Mouse (Mus musculus) C2C12 (cell line): ENCODE measurements around the gene Spag6. TPM values are rescaled to one million over a fixed set of nuclear protein-coding genes. Genes with fewer than 3 reads are reported as not detected.

Experiments
- H3K27me3 ChIP-seq: one replicate; pipeline ENCODE4 v1.6.1; 2011; ENCODE audit not compliant: control insufficient read depth, insufficient read depth, insufficient read length
- H3K36me3 ChIP-seq: one replicate; pipeline ENCODE4 v1.6.1; 2011; ENCODE audit not compliant: control insufficient read depth, insufficient read depth
- H3K4me3 ChIP-seq: one replicate; pipeline ENCODE4 v1.5.1; 2011; ENCODE audit warnings: mild to moderate bottlenecking, control low read depth; ENCODE audit not compliant: poor library complexity, insufficient read depth, severe bottlenecking
- H3K79me2 ChIP-seq: one replicate; pipeline ENCODE4 v1.6.1; 2011; ENCODE audit not compliant: control insufficient read depth, insufficient read depth
- H3K79me3 ChIP-seq: one replicate; pipeline ENCODE4 v1.6.1; 2011; ENCODE audit warnings: low read depth, control low read depth
- H3ac ChIP-seq: one replicate; pipeline ENCODE3; 2011; ENCODE audit warnings: low read depth; ENCODE audit not compliant: control insufficient read depth, insufficient read length
- CEBPB ChIP-seq: IDR thresholded peaks from one replicate; pipeline ENCODE4 v1.6.1; 2011; ENCODE audit warnings: low read depth, mild to moderate bottlenecking, control low read depth, moderate library complexity
- CTCF ChIP-seq: IDR thresholded peaks from one replicate; pipeline ENCODE4 v1.5.1; 2011; ENCODE audit not compliant: control insufficient read depth, insufficient read depth, insufficient read length
- FOSL1 ChIP-seq: IDR thresholded peaks from one replicate; pipeline ENCODE4 v1.8.0; 2011; ENCODE audit warnings: mild to moderate bottlenecking, low read length; ENCODE audit not compliant: poor library complexity, insufficient read depth, severe bottlenecking
- MAX ChIP-seq: IDR thresholded peaks from one replicate; pipeline ENCODE4 v1.6.1; 2011; ENCODE audit warnings: mild to moderate bottlenecking, control low read depth
- MYOD1 ChIP-seq: IDR thresholded peaks from one replicate; pipeline ENCODE4 v1.6.1; 2011; ENCODE audit warnings: low read depth; ENCODE audit not compliant: control insufficient read depth, insufficient read length
- MYOG ChIP-seq: IDR thresholded peaks from one replicate; pipeline ENCODE4 v1.6.1; 2011; ENCODE audit not compliant: control insufficient read depth, insufficient read length; ENCODE audit errors: extremely low read depth
- USF1 ChIP-seq: IDR thresholded peaks from one replicate; pipeline ENCODE4 v1.6.1; 2011; ENCODE audit warnings: low read depth, mild to moderate bottlenecking, control low read depth, moderate library complexity
- polyA plus RNA-seq: library from polyadenylated mRNA; unstranded; fragments of >200 nt; fragmentation: generic; extraction: Trizol; gene quantifications from one replicate; pipeline ENCODE4 v1.2.1, GENCODE M21; 2012; ENCODE audit warnings: missing spikeins

Gene Spag6
- polyA plus RNA-seq, 1 experiment = 0.14 TPM

- TF ChIP-seq MYOG = no peak
- no peak for TF ChIP-seq MYOD1
- TF ChIP-seq CTCF = no peak
- TF ChIP-seq FOSL1 = no peak
- no peak for TF ChIP-seq MAX
- no peak for TF ChIP-seq CEBPB
- no peak for TF ChIP-seq USF1
- peaks cover 12% of the 10 kb centered on the region for H3K36me3 ChIP-seq
- H3ac ChIP-seq = peak within 1 kb of the TSS; percentile 77
- peaks cover 65% of the 10 kb centered on the region for H3K79me2 ChIP-seq
- peak within 1 kb of the TSS; percentile 74 for H3K4me3 ChIP-seq
- no peaks in the 10 kb centered on the region for H3K27me3 ChIP-seq
- H3K79me3 ChIP-seq = peaks cover 48% of the 10 kb centered on the region
These were observed 16.8 kb upstream of the Spag6 start, which contains the start of gene Bmi1 for GRCm38 (mm10) chr2:18676936-18677491. Bmi1 (plus strand) TSS chr2:18677018.

DNA sequence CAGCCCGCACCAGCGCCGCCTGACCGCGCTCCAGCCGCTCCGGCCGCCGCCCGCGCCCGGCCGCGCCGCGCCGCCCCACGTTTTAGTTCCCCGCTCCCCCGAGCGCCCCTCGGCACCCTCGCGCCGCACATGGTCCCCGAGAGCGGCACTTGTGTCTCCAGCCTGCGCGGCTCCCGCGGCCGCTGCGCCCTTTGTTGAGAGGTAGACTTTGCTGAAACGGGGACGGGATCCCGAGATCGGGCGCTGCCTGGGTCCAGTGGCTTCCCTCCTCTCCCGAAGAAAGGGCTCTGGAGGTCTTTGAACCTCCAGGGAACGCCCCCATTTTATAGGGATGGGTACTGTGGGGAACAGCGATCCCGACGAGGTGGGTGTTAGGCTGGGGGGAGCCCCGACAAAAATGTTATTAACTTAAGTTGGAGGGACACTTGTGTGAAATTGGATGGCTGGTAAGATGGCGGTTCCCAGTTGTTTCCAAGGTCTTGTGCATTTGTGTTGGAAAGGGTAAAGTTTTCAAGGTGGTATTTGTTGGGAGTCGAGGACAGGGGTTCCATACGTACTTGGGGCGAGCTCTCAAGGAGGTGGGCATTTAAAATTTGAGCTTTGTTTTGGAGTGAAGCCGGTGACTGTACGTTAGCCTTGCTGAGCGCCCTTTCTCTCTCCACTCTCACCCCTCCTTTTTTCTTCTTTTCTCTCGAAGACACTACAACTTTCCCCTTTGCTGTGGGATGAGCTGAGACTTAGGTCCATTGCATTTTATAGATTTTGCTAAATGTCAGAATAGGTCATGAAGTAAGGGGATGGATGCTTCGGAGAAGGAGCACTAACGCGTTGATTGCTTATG is 16.0 kb upstream of the Spag6 start:
- H3K79me2 ChIP-seq = peaks cover 58% of the 10 kb centered on the region
- H3K27me3 ChIP-seq = no peaks in the 10 kb centered on the region
- peaks cover 46% of the 10 kb centered on the region for H3K79me3 ChIP-seq
- peak overlapping the region; percentile 74 for H3K4me3 ChIP-seq
- TF ChIP-seq MAX = no peak
- TF ChIP-seq CTCF = no peak
- no peak for TF ChIP-seq CEBPB
- TF ChIP-seq MYOG = no peak
- no peak for TF ChIP-seq MYOD1
- no peak for TF ChIP-seq USF1
- TF ChIP-seq FOSL1 = no peak
- H3ac ChIP-seq = peak overlapping the region; percentile 77
- H3K36me3 ChIP-seq = peaks cover 20% of the 10 kb centered on the region

GRCm38 (mm10) chr2:18679701-18680100 is 14.1 kb upstream of the Spag6 start:
- H3K36me3 ChIP-seq = peaks cover 36% of the 10 kb centered on the region
- no peak for TF ChIP-seq CTCF
- no peak for TF ChIP-seq MYOD1
- TF ChIP-seq MYOG = no peak
- no peak for TF ChIP-seq MAX
- no peak for TF ChIP-seq CEBPB
- TF ChIP-seq USF1 = no peak
- no peak for TF ChIP-seq FOSL1
- no peaks in the 10 kb centered on the region for H3K27me3 ChIP-seq
- peaks cover 42% of the 10 kb centered on the region for H3K79me2 ChIP-seq
- no peak overlapping the region for H3ac ChIP-seq
- peaks cover 36% of the 10 kb centered on the region for H3K79me3 ChIP-seq
- no peak overlapping the region for H3K4me3 ChIP-seq

- Histone ChIP-seq H3K79me3 (peaks cover 36% of the 10 kb centered on the region), H3ac (no peak overlapping the region), H3K36me3 (peaks cover 40% of the 10 kb centered on the region), H3K27me3 (no peaks in the 10 kb centered on the region), H3K4me3 (no peak overlapping the region), H3K79me2 (peaks cover 42% of the 10 kb centered on the region)
- TF ChIP-seq USF1 = no peak
- TF ChIP-seq CTCF = no peak
- TF ChIP-seq CEBPB = no peak
- no peak for TF ChIP-seq FOSL1
- no peak for TF ChIP-seq MYOG
- no peak for TF ChIP-seq MYOD1
- TF ChIP-seq MAX = no peak
These were observed 13.3 kb upstream of the Spag6 start for GRCm38 (mm10) chr2:18680501-18680900.

GRCm38 (mm10) chr2:18680961-18681360 is 12.9 kb upstream of the Spag6 start:
- TF ChIP-seq CEBPB (no peak), FOSL1 (no peak), USF1 (no peak), MAX (no peak), CTCF (no peak)
- Histone ChIP-seq H3K79me2 (peaks cover 42% of the 10 kb centered on the region), H3ac (no peak overlapping the region), H3K36me3 (peaks cover 43% of the 10 kb centered on the region), H3K79me3 (peaks cover 36% of the 10 kb centered on the region), H3K27me3 (no peaks in the 10 kb centered on the region), H3K4me3 (no peak overlapping the region)
